Mouse (Mus musculus): ENCODE data around the gene Mgat2. TPM values are rescaled to one million over a fixed set of nuclear protein-coding genes. Genes with fewer than 3 reads are reported as not detected.
"Not testable (repeated sequence)": the region's sequence is repeated elsewhere in the genome, so short reads cannot be mapped to it uniquely, and the experiment has no call there.

Gene Mgat2
- total RNA-seq (2014; fragmentation: Nextera tagmentation) (96.2 and 111 TPM in 2 replicates), total RNA-seq (2017) (153 and 186 TPM in 2 replicates)

DNA sequence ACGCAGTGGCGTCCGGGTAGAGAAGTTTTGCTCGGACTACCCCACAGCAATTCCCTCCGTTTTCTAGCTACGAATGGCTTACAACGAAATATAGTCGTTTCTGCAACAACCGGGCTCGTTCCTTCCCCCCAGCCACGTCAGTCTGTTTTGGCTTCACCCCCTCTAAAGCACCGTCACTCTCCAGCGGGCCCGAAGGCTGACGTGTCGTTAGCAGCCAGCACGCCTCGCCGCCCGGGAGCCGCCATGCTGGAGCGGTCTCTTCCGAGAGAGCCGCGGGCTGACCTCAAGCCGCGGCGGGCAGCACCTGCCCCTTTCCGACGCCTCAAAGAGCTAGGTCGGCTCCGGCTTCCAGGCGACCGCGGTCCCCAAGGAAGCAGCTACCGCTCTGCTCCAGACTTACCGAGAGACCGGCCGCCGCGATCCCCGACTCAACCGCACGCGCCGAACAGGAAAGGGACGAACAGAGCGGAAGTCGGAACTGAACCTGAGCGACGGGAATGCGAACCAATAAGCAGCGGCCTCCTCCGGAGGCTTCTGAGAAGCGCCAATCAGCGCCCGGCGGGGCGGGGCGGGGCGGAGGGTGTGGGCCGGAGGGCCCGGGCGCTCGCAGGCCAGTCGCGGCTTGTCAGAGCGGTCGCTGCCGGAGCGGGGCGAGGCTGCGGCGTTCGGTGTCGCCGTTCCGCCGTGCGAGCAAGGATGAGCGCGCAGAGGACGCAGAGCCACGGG, at the start of gene Mgat2, which contains the start of gene Rpl36al:
TSS of gene Mgat2 (plus strand) at position 575 of the 726 bp plus-strand sequence.
TSS of gene Rpl36al (minus strand) at position 501 of the 726 bp plus-strand sequence.
- ATAC-seq (replicated peaks; ENCODE audit: poor library complexity, severe bottlenecking), result peak; percentile 82

DNA sequence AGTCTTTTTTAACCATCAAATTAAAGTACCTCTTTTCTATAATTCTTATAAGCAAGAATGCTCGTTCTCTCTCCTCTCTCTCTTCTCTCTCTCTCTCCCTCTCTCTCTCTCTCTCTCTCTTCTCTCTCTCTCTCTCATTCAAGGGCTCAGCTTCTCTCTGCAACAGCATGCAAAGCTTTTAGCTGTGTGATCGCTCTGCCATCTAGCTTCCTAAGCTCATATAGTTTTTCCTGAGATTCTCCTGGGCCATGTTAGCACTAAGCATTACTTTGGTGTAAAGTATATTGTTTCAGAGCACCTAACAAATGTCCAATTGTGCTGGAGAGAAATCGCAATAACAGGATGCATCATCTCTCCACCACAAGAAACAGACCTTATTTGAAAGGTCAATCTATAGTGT, 44.8 kb upstream of the Mgat2 start:
- ATAC-seq (replicated peaks; ENCODE audit: poor library complexity, severe bottlenecking), result no peak

DNA sequence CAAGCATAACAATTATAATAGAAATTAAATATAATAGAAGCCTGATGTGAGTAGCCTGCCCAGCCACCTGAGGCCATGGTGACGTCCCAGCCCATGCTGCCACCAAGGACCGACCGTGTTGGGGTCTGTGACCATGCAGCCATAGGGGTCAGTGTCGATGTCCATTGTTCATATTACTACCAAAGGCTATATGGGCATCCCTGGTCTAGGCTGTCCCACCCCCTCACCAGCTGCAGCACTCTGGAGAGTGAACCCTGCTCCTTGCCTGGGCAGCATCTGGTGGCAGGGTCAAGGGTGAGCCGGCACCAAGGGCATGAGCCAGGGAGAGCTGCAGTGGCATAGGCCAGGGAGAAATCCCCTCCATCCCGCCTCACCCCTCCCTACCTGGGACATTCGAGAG, 44.1 kb upstream of the Mgat2 start:
- ATAC-seq (replicated peaks; ENCODE audit: poor library complexity, severe bottlenecking), result no peak

DNA sequence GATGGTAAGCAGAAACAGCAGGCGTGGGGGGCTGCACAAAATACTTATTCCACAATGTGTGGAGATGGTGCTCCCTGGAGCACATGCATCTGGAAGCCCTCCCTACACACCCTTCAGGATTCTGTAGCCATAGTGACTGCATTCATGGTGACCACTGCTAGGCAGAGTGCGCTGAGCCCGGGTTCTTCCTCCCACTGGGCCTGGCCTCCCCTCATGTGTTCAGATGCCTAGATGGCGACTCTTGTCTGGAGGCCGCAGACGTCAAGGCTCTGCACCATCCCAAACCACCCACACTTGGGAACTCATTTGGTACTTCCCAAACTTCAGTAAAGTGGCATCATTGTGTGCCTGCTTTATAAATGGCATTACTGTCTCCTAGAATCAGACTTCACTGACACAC, 40.5 kb upstream of the Mgat2 start:
- ATAC-seq (replicated peaks; ENCODE audit: poor library complexity, severe bottlenecking), result no peak

DNA sequence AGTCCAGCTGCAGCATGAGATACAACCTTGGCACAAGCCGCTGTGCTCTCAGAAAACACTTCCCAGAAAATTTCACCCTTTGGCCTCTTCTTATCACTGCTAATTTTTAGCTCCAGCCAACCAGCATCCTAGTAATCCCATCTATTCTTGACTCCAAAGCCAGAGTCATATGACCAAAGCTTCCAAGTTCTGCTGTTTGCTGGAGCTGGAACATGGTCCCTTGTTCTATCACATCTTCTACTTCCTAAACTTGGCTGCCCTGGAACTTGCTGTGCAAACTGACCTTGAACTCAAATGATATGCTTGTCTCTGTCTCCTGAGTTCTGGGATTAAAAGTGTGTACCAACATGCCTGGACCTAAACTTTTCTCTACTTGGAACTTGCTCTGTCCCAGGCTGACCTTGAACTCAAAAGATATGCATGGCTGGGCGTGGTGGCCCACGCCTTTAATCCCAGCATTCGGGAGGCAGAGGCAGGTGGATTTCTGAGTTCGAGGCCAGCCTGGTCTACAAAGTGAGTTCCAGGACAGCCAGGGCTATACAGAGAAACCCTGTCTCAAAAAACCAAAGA, 36.7 kb upstream of the Mgat2 start:
- no peak for ATAC-seq (replicated peaks; ENCODE audit: poor library complexity, severe bottlenecking)

DNA sequence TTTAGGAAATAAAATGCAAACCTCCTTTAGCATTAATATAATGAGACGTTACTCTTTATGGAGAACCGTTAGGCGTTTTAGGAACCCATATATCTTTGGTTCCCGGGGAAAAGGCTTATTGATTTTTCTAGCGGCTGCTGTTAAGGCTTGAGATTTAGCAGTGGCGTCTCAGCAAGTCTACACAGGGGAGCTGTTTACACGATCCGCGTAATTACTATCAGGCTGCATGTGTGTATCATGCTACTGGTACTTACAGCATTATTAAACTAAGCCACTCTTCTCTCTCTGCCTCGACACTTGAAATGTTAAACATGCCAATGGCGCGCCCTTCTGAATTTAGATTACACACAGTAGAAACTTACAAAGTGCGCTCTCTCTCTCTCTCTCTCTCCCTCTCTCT, 33.9 kb upstream of the Mgat2 start:
- no peak for ATAC-seq (replicated peaks; ENCODE audit: poor library complexity, severe bottlenecking)

DNA sequence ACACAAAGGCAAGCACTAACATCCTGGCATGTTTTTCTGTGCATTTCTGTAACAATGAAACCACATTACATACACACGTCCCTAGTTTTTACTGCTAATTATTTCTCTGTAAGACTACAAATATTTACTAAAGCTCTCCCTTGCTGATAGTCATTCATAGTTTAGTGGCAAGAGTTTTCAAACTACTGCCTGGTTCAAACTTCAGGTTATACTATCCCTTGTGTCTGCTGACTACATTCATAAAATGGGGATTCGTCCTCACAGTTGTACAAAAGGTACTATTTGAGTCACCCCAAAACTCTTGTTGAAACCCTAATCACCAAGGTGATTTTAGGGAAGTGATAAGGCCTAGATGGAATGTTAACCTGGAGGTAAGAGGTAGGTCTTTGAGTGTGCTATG, 28.0 kb upstream of the Mgat2 start:
- no peak for ATAC-seq (replicated peaks; ENCODE audit: poor library complexity, severe bottlenecking)

DNA sequence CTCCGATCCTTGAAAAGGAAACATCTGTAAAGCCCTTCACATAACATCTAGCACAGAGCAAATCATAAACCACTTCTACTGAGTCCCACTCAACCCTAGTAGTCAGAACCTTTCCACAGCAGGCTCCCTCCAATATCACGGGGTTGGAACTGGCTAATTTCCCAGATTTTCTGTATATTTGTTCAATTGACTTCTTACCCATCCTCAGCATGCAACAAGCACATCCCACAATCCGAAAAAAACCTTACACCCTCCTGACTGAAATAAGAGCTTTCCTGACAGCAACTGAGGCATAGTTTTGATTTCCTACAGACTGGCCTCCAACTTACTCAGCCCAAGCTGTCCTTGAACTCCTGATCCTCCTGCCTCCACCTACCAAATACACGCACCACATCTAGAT, 27.5 kb upstream of the Mgat2 start:
- no peak for ATAC-seq (replicated peaks; ENCODE audit: poor library complexity, severe bottlenecking)

DNA sequence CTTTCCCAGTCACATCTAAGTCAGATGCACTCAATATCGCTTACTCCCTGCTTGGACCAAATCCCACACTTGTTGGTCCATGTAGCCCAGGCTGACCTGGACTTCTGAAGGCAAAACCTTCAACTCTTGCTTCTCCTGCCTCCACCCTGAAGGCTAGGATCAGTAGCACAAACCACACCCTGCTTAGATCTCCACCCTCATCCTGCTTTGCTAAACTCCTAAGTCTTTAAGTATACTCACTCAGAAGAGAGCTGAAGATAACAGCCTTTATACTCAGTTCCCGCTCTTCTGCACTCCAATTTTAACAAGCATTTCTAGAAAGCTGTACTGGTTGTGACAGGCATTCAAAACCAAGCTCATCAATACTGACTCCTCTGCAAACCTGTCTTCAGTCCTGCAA, 26.9 kb upstream of the Mgat2 start:
- no peak for ATAC-seq (replicated peaks; ENCODE audit: poor library complexity, severe bottlenecking)

DNA sequence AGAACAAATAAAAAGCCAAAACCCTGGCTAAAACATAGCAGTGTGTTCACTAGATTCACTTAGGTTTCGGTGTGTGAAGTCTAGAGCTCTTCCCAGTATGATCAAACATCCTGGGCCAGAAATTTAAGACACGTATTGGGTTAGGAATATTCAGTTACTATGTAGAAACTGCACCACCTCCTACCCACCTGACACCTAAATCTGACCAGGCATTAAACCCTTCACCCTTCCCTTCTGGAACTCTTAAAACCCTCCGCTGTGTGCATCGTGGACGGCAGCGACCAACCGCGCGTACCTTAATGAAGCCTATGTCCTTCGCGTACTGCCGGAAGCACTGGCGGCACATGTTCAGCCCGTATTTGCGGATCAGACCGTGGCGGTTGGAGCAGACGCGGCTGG, 25.6 kb upstream of the Mgat2 start:
- peak; percentile 2; the same call in 1 of the 2 replicates for ATAC-seq (replicated peaks; ENCODE audit: poor library complexity, severe bottlenecking)

DNA sequence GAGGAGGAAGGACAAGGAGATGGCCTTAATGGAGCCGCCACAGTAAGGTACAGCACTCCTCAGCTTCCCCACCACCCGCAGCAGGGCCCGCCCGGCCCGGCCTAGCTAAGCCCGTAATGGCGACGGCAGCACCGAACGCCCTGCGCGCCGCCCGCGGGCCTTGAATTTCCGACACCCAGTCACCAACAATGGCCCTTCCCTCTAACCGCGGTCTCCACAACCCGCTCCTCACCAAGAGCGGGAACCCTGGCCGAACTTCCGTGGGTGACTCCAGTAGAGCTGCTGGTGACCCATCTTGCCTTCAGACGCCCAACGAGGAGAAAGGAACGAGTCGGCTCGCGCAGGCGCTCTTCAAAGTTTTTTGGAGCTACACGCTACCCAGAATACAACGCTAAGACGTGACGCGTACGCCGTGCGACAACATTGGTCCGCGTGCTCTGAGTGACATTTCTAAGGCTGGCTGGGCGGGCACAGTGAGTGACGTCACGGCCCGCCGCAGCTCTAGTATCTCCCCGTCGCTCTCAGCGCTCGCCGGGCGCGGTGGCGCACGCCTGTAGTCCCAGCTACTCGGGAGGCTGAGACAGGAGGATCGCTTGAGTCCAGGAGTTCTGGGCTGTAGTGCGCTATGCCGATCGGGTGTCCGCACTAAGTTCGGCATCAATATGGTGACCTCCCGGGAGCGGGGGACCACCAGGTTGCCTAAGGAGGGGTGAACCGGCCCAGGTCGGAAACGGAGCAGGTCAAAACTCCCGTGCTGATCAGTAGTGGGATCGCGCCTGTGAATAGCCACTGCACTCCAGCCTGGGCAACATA, 25.0 kb upstream of the Mgat2 start, which contains the start of gene Rps29:
TSS of gene Rps29 (minus strand) at position 422 of the 813 bp plus-strand sequence.
- peak; percentile 91 for ATAC-seq (replicated peaks; ENCODE audit: poor library complexity, severe bottlenecking)

DNA sequence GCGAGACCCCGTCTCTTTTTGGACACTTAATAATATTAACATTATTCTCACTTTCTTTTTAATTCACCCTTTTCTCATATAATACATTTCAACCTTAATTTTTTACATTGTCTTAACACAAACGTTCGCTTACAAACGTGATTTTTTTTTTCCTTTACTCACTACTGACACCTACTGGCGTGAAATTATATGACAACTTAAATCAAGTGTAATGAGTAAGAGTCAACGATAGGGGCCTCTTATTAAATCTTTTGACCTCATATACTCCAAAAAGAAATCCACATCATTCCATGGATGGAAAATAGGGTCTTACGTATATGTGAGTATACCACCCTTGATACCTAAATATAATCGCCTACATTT, 24.4 kb upstream of the Mgat2 start:
- ATAC-seq (replicated peaks; ENCODE audit: poor library complexity, severe bottlenecking), result peak; percentile 57

DNA sequence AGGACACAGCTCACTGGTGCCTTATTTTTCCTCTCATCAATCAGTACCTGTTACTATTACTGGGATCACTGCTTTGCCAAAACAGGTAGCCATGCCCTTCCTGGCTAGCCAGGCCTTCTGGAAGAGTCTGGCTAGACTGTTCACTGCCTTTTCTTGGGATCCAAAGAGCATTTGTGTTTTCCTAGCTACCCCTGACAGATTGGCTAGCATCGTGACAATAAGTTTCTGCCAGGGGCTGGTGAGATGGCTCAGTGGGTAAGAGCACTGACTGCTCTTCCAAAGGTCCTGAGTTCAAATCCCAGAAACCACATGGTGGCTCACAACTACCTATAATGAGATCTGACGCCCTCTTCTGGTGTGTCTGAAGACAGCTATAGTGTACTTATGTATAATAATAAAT, 23.3 kb upstream of the Mgat2 start:
- ATAC-seq (replicated peaks; ENCODE audit: poor library complexity, severe bottlenecking), result not testable (repeated sequence)

DNA sequence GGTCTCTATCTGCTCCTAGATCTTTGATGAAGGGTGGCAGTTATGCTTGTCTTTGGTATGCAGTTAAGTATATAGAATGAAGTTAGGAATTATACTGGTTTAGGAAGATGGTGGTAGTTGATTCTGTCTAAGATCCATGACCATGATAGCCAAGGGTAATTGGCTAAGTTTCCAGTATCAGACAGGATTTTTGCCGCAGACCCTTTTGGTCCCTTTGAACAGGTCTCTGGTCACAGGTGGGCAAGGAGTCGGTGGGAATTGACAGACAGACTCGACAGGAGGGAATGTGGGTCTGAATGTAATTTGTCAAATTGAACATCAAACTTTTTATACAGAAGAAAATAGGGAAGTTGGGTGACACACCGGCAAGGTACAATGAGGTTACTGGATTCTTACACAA, 20.4 kb upstream of the Mgat2 start:
- ATAC-seq (replicated peaks; ENCODE audit: poor library complexity, severe bottlenecking), result not testable (repeated sequence)

DNA sequence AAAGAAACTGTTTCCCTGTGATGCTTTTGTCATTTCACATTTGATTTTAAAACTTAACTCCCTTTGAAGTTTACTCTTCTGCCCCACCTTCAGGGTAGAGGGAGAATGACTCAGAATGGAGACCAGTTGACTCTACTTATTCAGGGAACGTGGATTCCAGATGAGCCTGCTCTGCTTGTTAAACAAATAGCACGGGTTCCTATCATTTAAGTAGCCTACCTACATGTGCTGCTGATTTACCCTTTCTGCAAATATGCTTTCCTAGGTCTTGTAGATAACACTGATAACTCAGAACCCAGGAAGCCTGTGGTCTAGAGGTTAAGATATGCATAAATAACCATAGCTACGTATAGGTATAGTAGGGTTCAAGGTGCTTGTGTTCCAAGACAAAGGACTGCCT, 19.1 kb upstream of the Mgat2 start:
- no peak for ATAC-seq (replicated peaks; ENCODE audit: poor library complexity, severe bottlenecking)

DNA sequence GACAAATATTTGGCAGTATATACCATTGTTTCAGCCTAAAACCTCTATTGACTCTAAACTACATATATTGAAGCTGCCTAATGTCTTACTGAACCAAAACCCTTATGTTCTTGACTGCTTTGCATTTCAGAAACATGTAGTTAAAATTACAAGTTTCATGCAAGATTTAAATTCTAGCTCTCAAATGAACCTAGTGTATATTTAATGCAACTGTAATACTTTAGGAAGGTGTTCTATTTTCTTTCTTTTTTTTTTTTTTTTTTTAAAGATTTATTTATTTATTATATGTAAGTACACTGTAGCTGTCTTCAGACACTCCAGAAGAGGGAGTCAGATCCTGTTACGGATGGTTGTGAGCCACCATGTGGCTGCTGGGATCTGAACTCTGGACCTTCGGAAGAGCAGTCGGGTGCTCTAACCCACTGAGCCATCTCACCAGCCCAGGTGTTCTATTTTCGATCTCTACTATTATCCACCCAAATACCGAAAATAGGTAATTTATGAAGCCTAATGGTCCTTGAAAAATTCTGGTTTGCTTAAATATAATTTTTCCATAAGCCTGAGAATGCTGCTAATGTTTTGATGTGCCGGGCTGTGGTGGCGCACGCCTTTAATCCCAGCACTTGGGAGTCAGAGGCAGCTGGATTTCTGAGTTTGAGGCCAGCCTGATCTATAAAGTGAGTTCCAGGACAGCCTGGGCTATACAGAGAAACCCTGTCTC, 16.9 kb upstream of the Mgat2 start:
- ATAC-seq (replicated peaks; ENCODE audit: poor library complexity, severe bottlenecking), result not testable (repeated sequence)

DNA sequence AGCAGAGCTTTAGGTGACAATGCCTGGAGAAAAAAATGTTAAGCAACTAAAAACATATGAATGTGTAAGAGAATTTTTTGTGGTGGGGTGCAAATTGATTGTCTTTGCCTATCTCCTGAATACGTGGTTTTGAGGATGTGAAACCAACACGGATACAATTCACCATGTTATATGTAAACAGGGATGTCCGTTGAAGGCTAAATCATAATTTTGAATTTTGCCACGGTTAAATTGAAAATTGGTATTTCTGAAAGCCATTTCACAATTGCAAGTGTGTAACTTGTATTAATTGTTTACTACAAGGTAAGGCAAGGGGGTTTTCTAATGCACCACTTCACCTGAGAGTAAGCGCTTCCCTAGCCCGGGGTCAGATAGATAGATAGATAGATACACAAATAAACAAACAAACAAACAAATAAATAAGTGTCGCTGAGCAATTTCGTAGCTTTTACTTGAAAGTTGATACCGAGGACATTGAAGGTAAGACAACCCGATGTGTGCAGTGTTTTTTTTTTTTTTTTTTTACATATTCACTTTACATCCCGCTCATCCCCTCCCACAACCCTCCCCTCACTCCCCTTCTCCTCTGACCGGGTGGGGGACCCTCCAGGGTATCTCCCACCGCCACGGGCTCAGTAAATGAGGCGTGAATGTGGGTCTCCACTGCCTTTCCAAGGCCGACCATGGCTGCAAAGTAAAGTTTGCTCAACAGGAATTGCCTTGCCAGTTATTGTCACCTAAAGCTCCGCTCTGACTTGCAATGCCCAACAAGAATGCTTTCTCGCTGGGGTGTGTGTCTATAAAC, 16.1 kb upstream of the Mgat2 start:
- peak; percentile 49 for ATAC-seq (replicated peaks; ENCODE audit: poor library complexity, severe bottlenecking)

DNA sequence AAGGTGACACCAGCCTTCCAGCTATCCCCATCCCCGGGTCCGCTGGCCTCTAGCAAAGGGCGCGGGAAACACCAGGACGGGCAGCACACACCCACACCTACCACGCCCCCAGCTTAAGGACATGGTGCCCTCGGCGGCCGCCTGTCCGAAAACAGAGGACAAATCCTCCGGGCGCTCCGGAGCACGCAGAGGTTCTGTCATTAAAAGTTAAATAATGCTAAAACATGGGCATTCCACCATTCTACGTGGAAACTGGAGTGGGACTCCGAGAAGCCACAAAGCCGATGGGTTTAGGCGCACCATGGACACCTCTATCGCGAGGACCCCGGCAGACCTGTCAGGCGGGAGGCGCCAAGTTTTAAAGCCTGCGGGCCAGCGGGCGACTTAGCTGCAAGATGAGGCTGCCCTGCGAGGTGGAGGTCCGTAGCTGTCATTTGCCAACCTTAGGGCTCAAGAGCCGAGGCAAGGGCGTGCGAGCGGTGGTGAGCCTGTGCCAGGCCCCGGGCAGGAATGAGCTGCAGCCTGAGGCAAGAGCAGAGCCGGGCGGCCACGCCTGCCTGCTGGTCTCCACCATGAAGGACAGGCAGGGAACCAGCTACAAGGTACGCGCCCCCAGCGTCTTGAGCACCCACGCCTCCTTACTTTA, 15.4 kb upstream of the Mgat2 start, which contains the start of gene Lrr1:
TSS of gene Lrr1 (plus strand) at position 354 of the 646 bp plus-strand sequence.
- ATAC-seq (replicated peaks; ENCODE audit: poor library complexity, severe bottlenecking), result peak; percentile 91

DNA sequence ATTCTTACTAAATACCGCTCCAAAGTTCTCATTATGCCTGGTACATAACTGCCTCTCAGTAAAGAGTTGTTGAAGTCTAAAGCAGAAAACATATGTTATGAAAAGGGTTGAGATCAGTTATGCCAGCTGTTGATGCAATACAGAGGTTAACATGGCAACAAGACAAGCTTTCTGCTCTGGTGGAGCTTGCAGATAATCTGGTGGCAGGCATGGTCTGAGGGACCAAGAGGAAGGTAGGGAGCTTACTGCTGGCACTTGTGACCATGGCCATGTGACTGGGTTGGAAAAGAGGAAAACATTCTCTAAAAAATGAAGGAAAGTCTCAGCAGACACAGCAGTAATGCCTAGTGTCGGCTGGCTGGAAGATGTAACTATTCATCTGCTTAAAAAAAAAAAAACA, 12.7 kb upstream of the Mgat2 start:
- no peak for ATAC-seq (replicated peaks; ENCODE audit: poor library complexity, severe bottlenecking)

Measured in granulocyte monocyte progenitor cell, adult 5-6 weeks (primary cell).